Mouse (Mus musculus): ENCODE measurements around the gene Ppm1d. TPM values are rescaled to one million over a fixed set of nuclear protein-coding genes. Genes with fewer than 3 reads are reported as not detected.

Ppm1d gene
- polyA plus RNA-seq, 1 experiment from 2014 or later = 28.1 TPM

Other genes with a start within 250 kb of the Ppm1d start
- 4.1 and 4.6 TPM in 2 replicates for gene Usp32, start 171.1 kb upstream of the Ppm1d start, polyA plus RNA-seq (2014; fragmentation: Nextera tagmentation; extraction: Ambion mirVana)
- 0.50 and 0.84 TPM in 2 replicates for gene 1700125H20Rik, start 140.8 kb upstream of the Ppm1d start, polyA plus RNA-seq (2014; fragmentation: Nextera tagmentation; extraction: Ambion mirVana)
- 49.7 and 50.4 TPM in 2 replicates for gene Appbp2, start 76.1 kb upstream of the Ppm1d start, polyA plus RNA-seq (2014; fragmentation: Nextera tagmentation; extraction: Ambion mirVana)
- gene Bcas3, start 41.9 kb downstream of the Ppm1d start, polyA plus RNA-seq (2014; fragmentation: Nextera tagmentation; extraction: Ambion mirVana) = 34.0 and 37.4 TPM in 2 replicates